Mouse (Mus musculus) c-Kit-positive CD71-positive TER-119-negative erythroid progenitor cells, embryonic 14.5 days (primary cell): ENCODE results near the gene C2cd4c.
A peak's percentile ranks its signal among the peaks of the same experiment; 100 is the strongest.

ENCODE experiments used
- DNase-seq: peaks from one replicate; pipeline ENCODE4 v3.0.0-alpha.2; 2013; ENCODE audit warnings: low read depth

The C2cd4c gene

DNA sequence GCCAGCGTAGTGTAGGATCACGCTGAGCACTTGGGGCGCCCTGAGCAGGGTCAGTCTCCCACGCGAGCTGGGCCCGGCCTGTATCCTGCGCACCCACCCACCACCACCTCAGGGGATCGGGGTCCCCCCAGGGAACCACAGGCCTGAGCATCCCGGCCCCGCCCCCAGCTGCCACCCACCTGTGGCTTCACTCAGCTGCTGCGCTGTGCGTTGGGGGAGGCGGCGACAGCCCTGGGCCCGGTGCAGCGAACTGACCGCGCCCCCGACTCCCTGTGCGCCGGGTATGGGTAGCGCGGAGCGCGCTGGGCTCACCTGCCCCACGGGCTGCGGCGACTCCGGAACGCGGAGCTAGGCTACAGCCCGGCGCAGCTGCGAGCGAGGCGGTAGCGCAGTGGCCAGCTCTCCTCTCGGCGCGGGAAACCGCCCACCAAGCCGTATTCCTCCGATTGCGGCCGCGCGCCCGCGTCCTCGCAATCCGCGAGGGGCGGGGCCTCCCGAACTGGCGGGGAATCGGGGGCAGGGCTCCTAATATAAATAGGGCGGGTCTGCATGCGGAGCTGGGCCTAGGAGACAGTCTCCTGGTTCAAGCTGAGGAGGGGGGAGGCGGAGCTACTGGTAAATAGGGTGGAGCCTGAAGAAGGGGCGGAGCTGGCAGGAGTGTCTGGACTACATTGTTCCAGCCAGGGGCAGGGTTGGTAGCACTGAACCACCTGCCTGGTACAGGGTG is at the start of gene C2cd4c:
TSS of gene C2cd4c (minus strand) at position 448 of the 727 bp plus-strand sequence.
- peak; percentile 35 for DNase-seq

DNA sequence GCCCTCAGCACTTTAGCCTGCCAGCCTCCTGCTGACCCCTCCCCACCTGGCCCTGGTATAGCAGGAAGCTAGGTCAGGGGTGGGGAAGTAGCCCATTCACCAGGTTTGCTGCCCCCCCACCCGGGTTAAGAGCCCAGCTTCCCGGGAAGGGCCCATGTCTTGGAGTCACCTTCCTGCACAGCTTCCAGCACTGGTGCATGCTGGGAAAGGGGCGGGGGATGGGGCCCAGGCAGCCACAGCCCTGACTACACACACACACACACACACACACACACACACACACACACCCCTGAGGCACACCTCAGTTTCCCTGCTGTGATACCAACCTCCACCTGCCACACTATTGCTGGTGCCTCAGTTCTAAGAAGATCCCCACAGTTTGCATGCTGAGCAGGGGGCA is 48.0 kb upstream of the C2cd4c start:
- DNase-seq: no peak

DNA sequence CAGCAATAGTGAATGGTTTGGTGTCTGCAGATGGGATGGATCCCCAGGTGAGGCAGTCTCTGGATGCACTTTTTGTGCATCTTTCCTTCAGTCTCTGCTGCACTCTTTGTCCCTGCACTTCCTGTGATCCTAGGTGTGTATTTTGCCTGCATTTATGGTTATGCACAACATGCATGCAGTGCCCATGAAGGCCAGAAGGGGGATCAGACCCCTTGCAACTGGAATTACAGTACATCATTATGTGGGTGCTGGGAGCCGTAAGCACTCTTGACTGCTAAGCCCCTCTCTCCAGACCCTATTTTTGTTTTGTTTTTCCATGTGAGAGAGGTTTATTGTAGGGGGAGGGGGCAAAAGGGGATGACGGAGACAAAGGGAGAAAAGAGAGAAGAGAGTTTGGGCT is 46.5 kb upstream of the C2cd4c start:
- no peak for DNase-seq

DNA sequence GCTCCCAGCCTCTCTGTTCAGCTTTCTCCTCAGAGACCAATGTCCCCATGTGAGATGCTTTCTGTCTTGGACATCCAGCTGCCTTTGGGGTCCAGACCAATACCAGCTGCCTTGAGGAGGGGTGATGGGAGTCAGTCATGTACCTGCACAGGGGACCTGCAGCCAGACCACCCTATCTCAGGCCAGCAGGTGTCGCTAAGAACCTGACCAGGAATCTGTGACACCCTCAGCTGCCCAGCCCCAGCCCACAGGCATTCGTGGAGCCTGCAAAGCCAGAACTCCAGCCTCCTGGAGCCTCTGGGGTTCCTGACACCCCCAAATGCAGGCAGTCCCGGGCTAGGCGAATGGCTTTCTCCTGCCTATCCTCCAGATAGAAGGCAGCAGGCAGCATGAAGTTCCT is 45.0 kb upstream of the C2cd4c start:
- DNase-seq: no peak

DNA sequence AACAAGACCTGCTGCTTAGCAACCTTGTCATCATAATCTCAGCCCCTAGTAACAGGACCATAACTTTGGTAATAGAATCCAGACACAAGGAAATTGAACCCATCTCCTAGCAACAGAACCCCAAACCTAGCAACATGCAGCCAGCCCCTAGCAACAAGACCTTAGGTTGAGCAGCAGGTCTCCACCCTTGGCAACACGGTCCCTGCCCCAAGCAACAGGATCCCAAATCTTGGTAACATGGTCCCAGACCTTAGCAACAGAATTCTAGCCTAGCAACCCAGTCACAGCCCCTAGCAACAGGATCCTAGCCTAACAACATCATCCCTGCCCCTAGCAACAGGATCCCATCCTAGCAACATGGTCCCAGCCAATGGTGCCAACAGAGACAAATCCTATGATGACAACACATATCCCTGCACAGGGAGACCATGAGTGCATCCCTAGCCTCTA is 41.1 kb upstream of the C2cd4c start:
- no peak for DNase-seq

DNA sequence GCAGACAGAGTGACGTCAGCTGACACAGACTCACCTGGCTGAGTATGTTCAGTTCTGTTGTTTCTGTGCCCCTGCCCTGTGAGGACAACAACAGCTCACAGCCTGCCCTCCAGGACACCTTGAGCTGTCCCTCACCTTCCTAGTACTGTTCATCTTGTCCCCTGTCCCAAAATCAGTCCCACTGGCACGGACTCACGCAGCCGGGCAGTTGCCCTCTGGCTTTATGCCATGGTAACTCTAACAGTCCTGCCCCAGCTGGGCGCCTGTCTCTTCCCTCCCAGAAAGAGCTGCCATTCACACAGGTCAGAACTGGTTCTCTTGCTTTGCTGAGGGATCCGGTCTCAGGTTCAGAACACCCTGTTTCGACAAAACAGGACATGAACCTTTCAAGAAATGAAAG is 39.0 kb upstream of the C2cd4c start:
- DNase-seq: no peak

DNA sequence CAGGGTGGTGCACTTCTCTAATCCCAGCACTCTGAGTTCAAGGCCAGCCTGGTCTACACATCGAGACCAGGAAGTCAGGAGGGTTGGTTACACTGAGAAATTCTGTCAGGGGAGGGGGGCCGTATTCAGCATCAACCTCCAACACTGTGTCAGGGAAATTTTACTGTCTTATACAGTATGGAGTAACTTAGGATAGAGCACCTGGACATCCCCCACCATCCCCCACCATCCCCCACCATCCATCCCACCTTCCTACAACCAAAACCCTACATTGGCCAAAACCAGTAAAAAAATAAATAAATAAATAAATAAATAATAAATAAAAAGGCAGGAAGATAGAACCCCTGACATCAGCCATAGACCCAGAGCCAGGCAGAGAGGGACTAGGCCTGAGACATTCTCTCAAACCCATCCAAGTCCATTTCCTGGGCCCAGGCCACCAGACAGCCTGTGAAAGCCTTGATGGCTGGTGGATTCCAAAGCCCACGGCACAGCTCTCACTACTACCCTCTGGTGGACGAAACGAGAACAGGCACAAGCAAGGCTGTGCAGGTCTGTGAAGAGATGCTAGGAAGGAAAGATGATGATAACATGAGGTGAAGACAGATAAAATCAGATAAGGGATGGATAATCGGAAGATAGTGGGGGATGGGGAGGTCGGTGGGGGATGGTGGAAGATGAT is 35.4 kb upstream of the C2cd4c start:
- peak; percentile 54 for DNase-seq

DNA sequence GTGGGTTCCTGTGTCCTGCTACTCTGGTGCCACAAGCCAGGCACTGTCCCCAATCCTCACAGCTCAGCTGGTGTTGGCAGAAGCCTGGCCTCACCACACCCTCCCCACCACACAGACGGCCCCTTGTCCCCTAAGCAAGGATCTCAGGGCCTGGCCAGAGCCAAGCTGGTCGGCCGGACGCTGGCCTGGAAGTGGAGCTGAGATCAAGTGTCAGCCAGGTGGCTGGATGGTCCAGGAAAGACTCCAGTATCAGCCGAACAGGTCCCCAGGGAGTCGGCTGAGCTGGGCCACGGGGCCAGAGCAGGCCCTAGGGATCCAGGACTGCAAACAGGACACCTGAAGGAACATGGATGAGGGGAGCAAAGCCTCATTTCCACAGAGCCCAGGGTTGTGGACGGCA is 31.9 kb upstream of the C2cd4c start, which contains the start of gene Odf3l2:
TSS of gene Odf3l2 (minus strand) at position 28 of the 400 bp plus-strand sequence.
- DNase-seq: no peak

DNA sequence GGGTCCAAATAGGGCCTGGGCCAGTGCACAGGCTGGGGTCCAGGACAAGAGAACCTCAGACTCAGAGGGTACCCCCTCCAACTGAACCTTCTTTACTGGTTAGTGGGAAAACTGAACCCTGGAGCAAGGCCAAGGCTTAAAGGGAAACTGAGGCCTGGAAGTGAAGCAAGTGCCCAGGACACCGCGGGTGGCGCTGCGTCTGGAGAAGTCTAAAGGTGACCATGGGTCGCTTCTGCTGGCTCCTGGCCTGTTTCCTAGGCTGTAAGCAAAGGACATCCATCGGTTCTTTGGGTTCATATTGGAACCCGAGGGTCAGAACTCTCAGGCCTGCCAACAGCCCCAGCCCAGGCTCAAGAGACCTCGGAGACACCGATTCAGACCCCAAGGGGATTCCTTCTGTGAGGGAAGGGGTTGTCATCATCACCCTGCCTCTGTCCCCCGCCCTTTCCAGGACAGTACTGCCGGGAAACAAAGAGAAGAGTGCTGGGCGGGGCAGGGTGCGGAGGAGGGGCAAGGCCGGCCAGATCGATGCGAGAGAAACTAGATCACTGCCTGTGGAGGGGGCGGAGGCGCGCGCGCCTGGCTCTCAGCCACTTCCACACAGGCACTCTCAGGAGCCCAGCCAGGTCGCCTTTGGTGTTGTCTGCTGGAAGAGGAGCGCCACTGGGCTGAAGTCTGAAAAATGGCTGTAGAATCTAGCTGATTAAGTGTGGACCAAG is 24.8 kb upstream of the C2cd4c start:
- DNase-seq: no peak

DNA sequence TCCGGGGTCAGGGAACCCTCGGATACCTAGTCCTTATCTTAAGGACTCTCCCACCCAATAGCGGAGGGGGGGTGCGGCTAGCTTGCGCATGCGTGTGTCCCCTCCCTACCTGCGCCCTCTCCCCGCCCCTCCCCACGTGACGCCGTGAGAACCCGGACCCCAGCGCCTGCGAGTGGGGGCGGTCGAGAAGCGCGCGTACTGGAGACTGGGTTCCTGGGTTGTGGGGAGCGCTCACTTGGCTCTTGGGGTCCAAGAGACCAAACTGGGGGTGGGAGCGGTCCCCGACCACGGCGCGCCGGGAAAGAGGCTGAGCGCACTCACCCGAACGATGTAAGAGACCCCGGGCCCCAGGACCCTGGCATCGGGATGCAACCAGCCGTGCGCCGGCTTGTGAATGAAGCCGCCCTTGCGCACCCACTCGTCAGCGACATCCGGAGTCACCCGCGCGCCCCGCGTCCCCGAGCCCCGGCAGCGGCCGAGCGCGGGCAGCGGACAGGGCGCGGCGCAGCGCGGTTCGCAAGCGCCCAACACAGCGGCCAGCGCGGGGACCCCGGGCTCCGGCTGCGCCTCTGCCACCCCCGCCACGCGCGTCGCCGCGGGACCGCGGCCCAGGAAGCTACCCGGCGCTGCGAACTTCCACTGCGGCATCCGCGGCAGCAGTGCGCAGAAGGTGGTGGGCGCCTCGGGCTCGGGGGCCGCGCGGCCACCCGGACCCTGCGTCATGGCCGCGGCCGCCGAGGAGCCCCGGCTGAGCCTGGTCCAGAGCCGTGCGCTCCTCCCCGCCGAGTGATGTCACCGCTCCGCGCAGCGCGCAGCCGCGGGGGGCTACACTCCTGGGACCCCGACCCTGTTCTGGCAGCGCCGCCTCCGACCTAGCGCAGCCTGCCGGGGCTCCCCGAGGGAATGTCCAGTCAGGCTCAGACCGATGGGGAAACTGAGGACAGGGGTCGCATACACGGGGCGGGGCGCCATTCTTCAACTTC is 23.6 kb upstream of the C2cd4c start, which contains the start of gene Shc2:
TSS of gene Shc2 (minus strand) at position 791 of the 983 bp plus-strand sequence.
- no peak for DNase-seq

DNA sequence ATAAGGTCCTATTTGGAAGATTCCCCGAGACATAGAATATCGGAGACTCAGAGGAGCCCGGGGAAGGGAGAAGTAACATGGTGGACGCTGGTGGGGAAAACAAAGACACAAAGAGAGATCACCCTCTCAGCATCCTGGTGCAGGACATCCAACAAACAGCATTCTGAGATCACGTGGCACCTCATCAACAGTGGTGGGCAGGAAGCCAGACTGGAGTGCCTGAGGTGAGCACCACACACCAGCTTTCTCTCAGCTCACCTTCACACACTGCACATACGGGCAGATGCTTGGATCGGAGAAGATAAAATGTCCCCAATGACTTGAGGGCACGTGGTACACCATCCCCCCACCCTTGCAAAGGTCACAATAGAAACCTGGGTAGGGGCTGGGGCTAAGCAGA is 22.5 kb upstream of the C2cd4c start:
- DNase-seq: no peak

DNA sequence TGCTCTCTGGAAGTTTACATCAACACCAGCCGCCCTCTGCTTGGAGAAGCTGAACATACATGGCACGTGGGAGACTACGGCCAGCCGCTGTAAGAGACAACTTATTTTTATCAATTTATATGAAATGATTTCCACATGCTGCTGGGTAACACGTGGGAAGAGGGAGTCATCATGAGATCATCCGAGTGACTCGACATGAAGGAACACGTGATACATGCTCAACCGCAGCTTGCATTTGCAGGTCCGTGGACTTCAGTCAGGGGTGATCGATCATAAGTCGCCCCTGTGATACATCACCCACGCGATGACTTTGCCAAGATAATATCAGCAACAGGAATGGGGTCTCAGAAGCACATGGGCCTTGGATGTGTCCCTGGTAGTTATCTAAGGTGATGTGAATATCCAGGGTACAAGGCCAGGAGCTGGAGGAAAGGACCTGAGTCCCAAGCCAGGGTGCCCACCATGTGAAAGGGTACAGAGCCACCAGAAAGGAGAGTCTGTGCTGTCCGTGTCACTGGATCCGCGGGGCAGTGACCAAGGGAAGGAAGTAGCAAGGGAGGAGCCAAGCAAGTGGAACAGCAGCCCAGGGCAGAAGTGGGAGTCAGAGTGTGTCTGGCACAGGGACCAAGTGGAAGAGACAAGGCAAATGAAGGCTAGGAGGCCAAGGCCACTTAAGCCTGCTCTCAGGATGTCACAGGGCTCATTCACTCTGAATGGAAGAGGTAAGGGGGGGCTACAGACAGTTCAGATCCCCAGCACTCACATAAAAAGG is 19.4 kb upstream of the C2cd4c start:
- DNase-seq: no peak

DNA sequence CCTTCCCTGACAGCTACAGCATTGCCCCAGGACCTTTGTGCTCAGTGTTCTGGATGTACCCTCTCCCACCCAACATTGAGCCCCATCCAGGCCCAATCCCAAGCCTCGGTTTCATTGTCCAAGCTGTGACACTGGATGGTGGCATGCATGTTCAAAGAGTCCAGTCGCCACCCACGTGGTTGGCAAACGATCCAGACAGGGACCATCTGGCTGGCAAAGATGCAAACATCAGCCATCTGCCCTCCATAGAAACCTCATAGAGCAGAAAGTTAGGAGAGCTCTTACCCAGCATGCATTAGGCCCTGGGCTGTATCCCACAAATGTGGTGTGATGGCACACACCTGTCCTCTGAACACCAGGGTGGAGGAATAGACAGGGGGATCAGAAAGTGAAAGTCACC is 17.6 kb upstream of the C2cd4c start:
- no peak for DNase-seq

DNA sequence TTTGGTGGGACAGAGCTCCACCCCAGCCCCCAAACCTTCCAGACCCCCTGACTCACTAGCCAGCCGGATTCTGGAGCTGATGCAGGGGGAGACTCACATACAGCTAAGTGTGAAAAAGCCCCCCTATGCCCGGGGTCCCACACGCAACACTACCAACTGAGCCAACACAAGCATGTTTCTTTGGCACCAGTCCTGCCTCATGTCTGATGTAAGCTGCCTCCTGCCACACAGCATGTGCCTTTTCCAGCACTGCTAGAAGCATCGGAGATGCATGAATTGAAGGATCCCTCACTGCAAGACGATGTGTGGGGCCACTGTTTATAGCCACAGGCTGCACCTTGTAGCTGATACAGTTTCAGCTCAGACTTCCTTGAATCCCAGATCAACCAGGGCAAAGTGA is 14.6 kb upstream of the C2cd4c start:
- no peak for DNase-seq

DNA sequence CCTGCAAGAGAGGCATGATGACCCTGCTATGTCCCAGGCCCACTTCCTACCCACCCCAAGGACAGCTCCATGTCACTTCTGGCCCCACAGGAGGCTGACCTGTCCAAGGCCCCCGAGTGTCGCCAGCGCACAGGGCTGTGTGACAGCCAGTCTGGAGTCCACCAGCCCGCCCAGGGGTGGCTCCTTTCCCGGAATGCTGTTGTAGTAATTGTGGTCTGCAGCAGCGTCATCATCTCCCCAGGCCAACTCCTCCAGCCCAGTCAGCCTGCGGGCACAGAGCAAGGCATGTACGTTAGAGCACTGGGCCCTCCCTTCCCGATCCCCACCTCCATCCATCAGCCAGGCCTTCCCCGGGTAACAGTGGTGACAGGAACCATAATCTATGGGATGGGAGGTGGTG is 12.3 kb upstream of the C2cd4c start:
- DNase-seq: no peak

DNA sequence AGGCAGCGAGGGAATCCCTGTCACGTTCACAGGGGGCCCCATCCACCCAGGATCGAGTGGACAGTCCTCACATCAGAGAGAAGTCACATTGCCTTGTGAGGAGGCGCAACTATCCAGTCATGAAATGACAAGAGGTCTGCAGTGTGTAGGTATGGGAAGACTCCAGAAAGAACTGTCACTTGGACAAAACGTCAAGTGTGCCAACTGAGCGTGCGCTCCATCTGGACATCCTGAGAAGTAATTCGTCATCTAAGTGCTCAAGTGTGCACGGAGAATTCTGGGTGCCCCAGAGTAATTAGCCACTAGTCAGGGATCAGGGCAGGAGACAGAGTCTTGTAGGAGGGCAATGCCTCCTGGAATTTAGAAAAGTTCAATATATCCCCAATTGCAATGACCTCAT is 11.6 kb upstream of the C2cd4c start:
- no peak for DNase-seq

DNA sequence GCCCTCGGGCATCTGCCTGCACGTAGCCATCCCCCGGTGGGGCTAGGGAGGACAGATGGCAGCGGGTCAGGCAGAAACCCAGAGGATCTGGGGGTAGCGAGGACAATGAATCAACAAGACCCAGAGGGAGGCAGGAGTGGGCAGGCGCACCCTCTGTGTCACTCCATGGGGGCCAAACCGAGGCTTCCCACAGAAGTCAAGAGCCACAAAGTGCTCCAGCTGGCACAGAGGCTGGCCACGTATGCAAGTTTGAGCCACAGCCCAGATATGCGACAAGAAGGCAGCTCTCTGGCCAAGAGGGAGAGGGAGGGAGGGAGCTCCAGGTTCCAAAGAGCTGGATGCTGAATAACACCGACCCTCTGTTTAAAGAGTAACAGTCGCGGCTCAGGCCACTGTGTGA is 10.1 kb upstream of the C2cd4c start:
- no peak for DNase-seq

DNA sequence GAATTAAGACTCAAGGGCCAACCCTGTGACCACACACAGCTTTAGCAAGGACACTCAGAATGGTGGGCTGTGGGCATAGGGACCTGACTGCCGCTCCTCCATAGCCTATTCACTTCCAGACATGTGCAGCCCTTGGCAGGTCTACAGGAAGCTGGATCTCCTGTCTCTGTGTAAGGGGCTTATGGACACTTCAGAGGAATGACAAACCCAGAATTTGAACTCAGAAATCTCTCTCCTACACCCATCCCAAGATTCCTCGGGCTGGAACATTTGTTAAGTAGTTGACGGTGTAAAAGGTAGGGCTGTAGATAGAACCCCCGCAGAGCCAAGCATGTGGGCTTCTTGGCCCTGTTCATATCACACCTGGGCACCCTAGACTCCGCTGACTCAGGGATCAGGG is 2.6 kb upstream of the C2cd4c start:
- no peak for DNase-seq

DNA sequence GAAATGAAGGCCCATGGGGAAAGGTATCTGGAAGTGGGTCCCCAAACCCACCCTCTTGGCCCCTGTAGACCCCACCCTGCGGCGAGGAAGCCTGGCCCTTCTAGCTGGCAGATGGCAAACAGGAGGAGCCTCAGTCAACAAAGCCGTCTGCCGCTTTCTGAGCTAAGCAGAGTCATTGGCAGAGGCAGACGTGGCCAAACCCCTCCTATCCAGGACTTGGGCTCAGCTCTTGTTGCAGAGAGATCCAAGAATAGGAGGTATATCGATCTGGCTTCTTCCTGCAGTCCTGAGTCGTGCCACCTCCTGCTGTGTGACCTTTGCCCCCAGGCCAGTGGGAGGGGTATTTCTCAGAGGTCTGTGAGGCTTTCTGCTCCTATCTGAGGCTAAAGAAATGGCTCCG is 2.0 kb upstream of the C2cd4c start:
- DNase-seq: no peak

DNA sequence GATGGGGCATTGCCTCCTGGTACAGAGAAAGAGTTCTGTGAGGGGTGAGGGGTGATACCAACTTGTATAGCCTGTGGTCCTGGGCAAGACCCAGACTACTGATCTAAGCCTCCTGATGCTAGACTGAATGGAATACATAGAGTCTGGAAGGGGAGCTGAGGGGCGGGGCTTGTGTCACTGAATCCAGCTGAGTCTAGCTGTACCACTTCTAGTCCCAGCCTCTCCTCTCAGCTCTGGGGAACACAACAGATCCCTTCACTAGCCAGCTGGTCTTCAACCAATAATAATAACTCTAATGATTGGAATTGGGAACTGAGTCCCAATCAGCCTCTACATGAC is 449 bp upstream of the C2cd4c start:
- DNase-seq: no peak
